Mouse (Mus musculus): Measurements from ENCODE around the gene Gm8298.
"Not testable (repeated sequence)": the region's sequence is repeated elsewhere in the genome, so short reads cannot be mapped to it uniquely, and the experiment has no call there.

Gm8298 gene

GRCm38 (mm10) chr3:59860751-59861150 is at the start of gene Gm8298:
Gene Gm8298, plus strand, starts transcription at chr3:59861051.
- no peak for DNase-seq

GRCm38 (mm10) chr3:59813169-59813568 is 47.7 kb upstream of the Gm8298 start:
- no peak for DNase-seq

GRCm38 (mm10) chr3:59870765-59871164 is 9.9 kb downstream of the Gm8298 start:
- DNase-seq: peak; percentile 69 to 71

- not testable (repeated sequence) for DNase-seq
Measured at GRCm38 (mm10) chr3:59877601-59878000, 16.8 kb downstream of the Gm8298 start.

- DNase-seq: not testable (repeated sequence)
Measured at GRCm38 (mm10) chr3:59879801-59880554, 19.1 kb downstream of the Gm8298 start.

GRCm38 (mm10) chr3:59893276-59893675 is 32.4 kb downstream of the Gm8298 start:
- DNase-seq: no peak

- DNase-seq: no peak
Measured at GRCm38 (mm10) chr3:59924914-59925313, 64.1 kb downstream of the Gm8298 start, which contains the start of gene C130079G13Rik. Gene C130079G13Rik, plus strand, starts transcription at chr3:59925214.

Measured in cerebellum, postnatal 14 days (tissue).